Mouse (Mus musculus): ENCODE measurements around the gene Msx1. TPM values are rescaled to one million over a fixed set of nuclear protein-coding genes. Genes with fewer than 3 reads are reported as not detected.
A peak's percentile ranks its signal among the peaks of the same experiment; 100 is the strongest.

Gene Msx1
- polyA plus RNA-seq, 1 experiment from 2014 or later, result 0.89 TPM

DNA sequence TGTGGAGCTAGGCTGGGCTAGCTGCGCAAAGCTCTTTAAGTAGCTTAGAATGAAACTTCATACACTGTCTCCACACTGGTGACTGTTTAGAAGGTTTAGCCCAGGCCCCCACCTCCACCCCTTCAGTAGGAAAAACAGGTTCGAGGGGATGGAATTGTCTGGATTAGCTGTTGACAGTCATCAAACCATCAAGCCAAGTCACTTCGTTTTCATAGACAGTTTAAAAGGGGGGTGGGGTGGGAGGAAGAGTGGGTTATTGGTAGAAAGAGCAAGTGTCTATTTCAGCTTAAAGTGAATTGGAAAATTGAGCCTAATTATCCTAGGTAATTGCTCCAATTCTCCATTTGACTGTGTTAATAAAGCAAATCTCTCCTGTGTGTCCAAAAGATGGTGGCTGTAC lies 4.4 kb downstream of the Msx1 start:
- Histone ChIP-seq H3K9me3 (ENCODE audit: control insufficient read depth) (no peaks in the 10 kb centered on the region), H3K27ac (ENCODE audit: low read depth, low read length) (no peak overlapping the region), H3K4me3 (ENCODE audit: low read depth, low read length) (no peak overlapping the region), H3K36me3 (ENCODE audit: control insufficient read depth, insufficient read depth) (no peaks in the 10 kb centered on the region), H3K4me1 (replicated peaks; ENCODE audit: control insufficient read depth, insufficient read depth, low read length) (peaks cover 5% of the 10 kb centered on the region; the same call in 1 of the 2 replicates), H3K4me2 (replicated peaks; ENCODE audit: low read depth) (no peak overlapping the region), H3K27me3 (replicated peaks; ENCODE audit: control insufficient read depth, insufficient read depth, low read length) (peaks cover 96% of the 10 kb centered on the region), H3K9ac (ENCODE audit: low read depth, low read length) (no peak overlapping the region)
- ATAC-seq, result no peak
- TF ChIP-seq CTCF (IDR thresholded peaks at IDR 0.05; ENCODE audit: low read depth), result no peak
- 19% methylated on average over 3 of the region's 3 CpGs for WGBS

DNA sequence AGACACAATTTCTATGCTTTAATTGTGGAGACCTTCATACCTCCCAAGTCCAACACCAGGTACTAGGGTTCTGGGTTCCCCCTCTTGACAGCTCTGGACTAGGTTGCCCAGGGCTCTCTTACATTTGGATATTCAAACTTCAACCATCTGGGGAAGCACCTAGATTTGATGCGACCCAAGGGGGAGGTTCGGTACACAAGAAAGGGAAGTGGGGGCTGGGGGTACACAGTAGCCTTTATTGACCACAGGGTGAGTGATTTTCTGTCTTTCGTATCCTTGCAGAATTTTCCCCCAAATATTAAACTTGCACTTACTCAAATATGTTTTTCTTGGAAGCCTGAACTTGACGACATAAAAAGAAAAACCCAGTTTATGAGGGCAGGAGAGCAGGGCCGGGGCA lies 4.8 kb downstream of the Msx1 start:
- Histone ChIP-seq H3K36me3 (ENCODE audit: control insufficient read depth, insufficient read depth) (no peaks in the 10 kb centered on the region), H3K9me3 (ENCODE audit: control insufficient read depth) (no peaks in the 10 kb centered on the region), H3K27me3 (replicated peaks; ENCODE audit: control insufficient read depth, insufficient read depth, low read length) (peaks cover 95% of the 10 kb centered on the region), H3K4me3 (ENCODE audit: low read depth, low read length) (no peak overlapping the region), H3K27ac (ENCODE audit: low read depth, low read length) (no peak overlapping the region), H3K9ac (ENCODE audit: low read depth, low read length) (no peak overlapping the region), H3K4me1 (replicated peaks; ENCODE audit: control insufficient read depth, insufficient read depth, low read length) (peaks cover 5% of the 10 kb centered on the region; the same call in 1 of the 2 replicates), H3K4me2 (replicated peaks; ENCODE audit: low read depth) (no peak overlapping the region)
- WGBS, result 28% methylated on average over 5 of the region's 5 CpGs
- no peak for ATAC-seq
- no peak for TF ChIP-seq CTCF (IDR thresholded peaks at IDR 0.05; ENCODE audit: low read depth)

DNA sequence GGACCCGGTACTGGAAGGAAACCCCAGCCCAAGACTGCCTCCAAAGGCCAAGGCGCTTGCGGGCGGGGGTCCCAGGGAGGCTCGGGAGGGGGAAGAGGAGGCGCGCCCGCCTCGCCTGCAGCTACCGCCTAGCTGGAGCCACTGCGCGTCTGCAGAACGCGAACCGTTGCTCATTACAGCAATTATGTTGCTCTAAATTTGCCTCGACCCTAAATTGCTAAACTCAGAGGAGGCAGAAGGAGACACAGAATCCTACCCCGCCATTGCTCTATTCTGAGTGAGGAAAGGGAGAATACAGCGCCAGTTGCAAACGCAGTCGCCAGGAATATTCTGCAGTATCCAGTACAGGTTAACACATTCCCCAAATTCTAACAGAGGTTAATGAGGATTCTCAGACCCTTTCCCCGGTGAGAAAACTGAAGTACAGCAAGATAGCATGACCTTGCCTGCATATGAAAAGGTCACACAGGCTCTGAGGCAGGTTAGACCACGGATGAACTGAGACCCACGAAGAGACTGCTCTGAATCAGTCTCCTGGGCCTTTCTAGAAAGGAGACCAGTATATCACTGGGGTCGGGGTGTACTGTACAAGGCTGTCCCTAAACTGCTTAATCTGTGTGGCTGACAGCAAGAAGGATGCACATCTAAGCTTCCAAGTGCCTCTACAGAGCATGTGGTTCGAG lies 5.7 kb downstream of the Msx1 start:
- Histone ChIP-seq H3K27me3 (replicated peaks; ENCODE audit: control insufficient read depth, insufficient read depth, low read length) (peaks cover 90% of the 10 kb centered on the region), H3K9ac (ENCODE audit: low read depth, low read length) (no peak overlapping the region), H3K4me1 (replicated peaks; ENCODE audit: control insufficient read depth, insufficient read depth, low read length) (no peaks in the 10 kb centered on the region), H3K36me3 (ENCODE audit: control insufficient read depth, insufficient read depth) (no peaks in the 10 kb centered on the region), H3K4me2 (replicated peaks; ENCODE audit: low read depth) (no peak overlapping the region), H3K9me3 (ENCODE audit: control insufficient read depth) (no peaks in the 10 kb centered on the region), H3K27ac (ENCODE audit: low read depth, low read length) (no peak overlapping the region), H3K4me3 (ENCODE audit: low read depth, low read length) (no peak overlapping the region)
- no peak for ATAC-seq
- 4% methylated on average over 25 of the region's 25 CpGs for WGBS
- TF ChIP-seq CTCF (IDR thresholded peaks at IDR 0.05; ENCODE audit: low read depth), result no peak

DNA sequence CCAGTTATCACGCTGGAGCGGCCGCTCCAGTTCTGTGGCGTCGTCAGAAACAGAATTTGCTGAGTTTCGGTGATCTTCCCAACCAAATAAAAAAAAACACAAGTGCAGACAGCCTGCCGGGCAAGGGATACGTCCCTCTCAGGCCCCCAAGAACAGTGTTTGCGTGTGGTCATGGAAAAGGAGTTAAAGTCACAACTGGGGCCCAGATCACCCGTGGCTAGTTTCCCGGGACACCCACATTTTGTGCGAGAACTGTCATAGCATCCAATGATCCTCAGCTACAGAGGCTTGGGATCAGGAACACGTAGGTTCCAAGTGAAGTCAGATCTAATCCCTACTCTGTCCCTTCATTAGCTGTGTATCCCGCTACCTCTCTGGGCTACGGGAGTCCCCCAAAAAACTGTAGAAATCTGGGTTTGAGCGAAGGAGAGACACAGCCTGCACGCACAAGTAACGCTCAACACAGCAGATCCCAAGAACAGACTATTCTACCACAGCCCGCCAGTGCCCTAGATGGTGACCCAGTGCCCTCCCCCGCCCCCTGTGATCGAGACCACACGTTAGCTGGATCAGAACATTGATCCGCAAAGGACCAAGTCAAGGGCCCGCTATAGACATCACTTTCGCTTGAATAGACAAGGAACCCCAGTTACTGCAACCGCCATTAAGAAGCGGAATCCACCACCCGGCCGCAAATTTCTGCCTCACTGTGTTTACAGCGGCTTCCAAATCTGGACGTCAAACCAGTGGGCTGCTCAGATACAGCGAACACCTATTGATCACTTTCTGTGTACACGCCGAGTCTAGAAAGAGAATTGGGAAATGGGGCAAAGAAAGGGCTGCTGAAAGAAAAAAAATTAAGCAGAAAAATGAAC lies 6.5 kb downstream of the Msx1 start:
- TF ChIP-seq CTCF (IDR thresholded peaks at IDR 0.05; ENCODE audit: low read depth), result no peak
- no peaks in the 10 kb centered on the region for H3K36me3 ChIP-seq (ENCODE audit: control insufficient read depth, insufficient read depth)
- ATAC-seq, result no peak
- H3K4me3 ChIP-seq (ENCODE audit: low read depth, low read length), result no peak overlapping the region
- no peaks in the 10 kb centered on the region for H3K9me3 ChIP-seq (ENCODE audit: control insufficient read depth)
- no peak overlapping the region for H3K4me2 ChIP-seq (replicated peaks; ENCODE audit: low read depth)
- H3K9ac ChIP-seq (ENCODE audit: low read depth, low read length), result no peak overlapping the region
- H3K4me1 ChIP-seq (replicated peaks; ENCODE audit: control insufficient read depth, insufficient read depth, low read length), result no peaks in the 10 kb centered on the region
- peaks cover 82% of the 10 kb centered on the region for H3K27me3 ChIP-seq (replicated peaks; ENCODE audit: control insufficient read depth, insufficient read depth, low read length)
- WGBS, result 4% methylated on average over 34 of the region's 34 CpGs
- no peak overlapping the region for H3K27ac ChIP-seq (ENCODE audit: low read depth, low read length)

DNA sequence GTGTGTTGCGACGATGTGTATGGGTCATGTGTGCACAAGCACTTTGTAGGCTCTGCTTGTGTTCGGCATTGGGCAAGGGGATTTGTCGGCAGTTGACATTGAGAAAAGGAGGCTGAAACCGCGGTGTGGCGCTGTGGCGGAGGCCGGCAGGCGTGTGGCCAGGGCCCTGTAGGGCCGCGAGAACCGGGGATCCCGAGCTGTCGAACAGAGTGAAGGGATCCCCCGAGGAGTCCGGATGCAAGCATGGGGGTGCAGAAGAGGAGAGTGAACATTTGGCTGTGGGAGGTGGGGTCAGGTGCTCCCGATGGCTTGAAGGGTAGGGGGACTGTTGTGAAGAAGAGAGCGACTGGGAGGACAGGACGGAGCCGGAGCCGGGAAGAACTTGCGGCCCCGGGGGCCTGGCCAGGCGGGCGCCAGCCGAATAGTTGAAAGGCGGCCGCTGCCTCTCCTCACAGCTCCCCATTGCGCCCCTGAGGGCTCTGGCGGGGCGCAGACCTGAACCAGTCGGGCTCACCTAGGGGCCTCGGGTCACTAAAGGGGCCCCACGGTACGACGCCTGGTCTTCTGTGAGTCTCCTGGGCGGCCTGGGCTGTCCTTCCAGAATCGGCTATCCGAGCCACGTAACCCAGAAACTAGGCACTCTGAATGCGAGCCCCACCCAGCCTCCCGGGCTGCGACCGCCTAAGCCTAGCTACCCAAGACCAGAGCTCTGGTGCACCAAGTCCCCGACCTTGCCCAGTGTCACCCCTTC lies 7.3 kb downstream of the Msx1 start:
- TF ChIP-seq CTCF (IDR thresholded peaks at IDR 0.05; ENCODE audit: low read depth), result peak; percentile 69
- peak; percentile 36; the same call in 1 of the 2 replicates for ATAC-seq
- H3K9ac ChIP-seq (ENCODE audit: low read depth, low read length), result no peak overlapping the region

DNA sequence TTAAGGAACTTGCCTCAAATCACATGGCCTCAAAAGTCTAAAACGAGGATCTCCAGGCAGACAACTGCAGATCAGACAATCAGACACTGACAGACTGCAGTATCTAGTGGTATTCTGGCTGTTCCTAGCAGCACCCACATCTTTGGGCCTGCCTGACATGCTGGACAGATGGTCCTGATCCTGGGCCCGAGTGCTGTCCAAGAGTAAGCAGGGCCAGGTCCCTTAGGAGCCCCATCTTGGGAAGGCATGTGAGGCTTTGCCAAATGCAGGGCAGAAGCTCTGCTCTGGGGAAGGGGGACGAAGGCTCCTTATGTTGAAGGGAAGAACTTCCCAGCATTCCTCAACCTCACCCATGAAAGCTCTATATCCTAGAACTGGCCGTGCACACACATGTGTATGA lies 8.5 kb downstream of the Msx1 start:
- 77% methylated on average over 4 of the region's 4 CpGs for WGBS
- TF ChIP-seq CTCF (IDR thresholded peaks at IDR 0.05; ENCODE audit: low read depth), result no peak
- Histone ChIP-seq H3K4me3 (ENCODE audit: low read depth, low read length) (no peak overlapping the region), H3K9me3 (ENCODE audit: control insufficient read depth) (no peaks in the 10 kb centered on the region), H3K9ac (ENCODE audit: low read depth, low read length) (no peak overlapping the region), H3K27me3 (replicated peaks; ENCODE audit: control insufficient read depth, insufficient read depth, low read length) (peaks cover 62% of the 10 kb centered on the region), H3K27ac (ENCODE audit: low read depth, low read length) (no peak overlapping the region), H3K4me1 (replicated peaks; ENCODE audit: control insufficient read depth, insufficient read depth, low read length) (no peaks in the 10 kb centered on the region), H3K36me3 (ENCODE audit: control insufficient read depth, insufficient read depth) (no peaks in the 10 kb centered on the region), H3K4me2 (replicated peaks; ENCODE audit: low read depth) (no peak overlapping the region)
- ATAC-seq, result no peak

More for the DNA sequence above, 7.3 kb downstream of the Msx1 start:
- Histone ChIP-seq H3K4me2 (replicated peaks; ENCODE audit: low read depth) (peak overlapping the region; percentile 35), H3K9me3 (ENCODE audit: control insufficient read depth) (no peaks in the 10 kb centered on the region), H3K4me3 (ENCODE audit: low read depth, low read length) (peak overlapping the region; percentile 11; the same call in 1 of the 2 replicates), H3K27ac (ENCODE audit: low read depth, low read length) (no peak overlapping the region), H3K4me1 (replicated peaks; ENCODE audit: control insufficient read depth, insufficient read depth, low read length) (no peaks in the 10 kb centered on the region), H3K27me3 (replicated peaks; ENCODE audit: control insufficient read depth, insufficient read depth, low read length) (peaks cover 74% of the 10 kb centered on the region), H3K36me3 (ENCODE audit: control insufficient read depth, insufficient read depth) (no peaks in the 10 kb centered on the region)
- 2% methylated on average over 40 of the region's 46 CpGs for WGBS

All from intestine, postnatal 0 days (tissue).